Mouse (Mus musculus): ENCODE measurements around the gene Cd164. TPM values are rescaled to one million over a fixed set of nuclear protein-coding genes. Genes with fewer than 3 reads are reported as not detected.

The Cd164 gene
- polyA plus RNA-seq (2015; fragmentation: Nextera tagmentation; extraction: Ambion mirVana) = 191 and 208 TPM in 2 replicates

DNA sequence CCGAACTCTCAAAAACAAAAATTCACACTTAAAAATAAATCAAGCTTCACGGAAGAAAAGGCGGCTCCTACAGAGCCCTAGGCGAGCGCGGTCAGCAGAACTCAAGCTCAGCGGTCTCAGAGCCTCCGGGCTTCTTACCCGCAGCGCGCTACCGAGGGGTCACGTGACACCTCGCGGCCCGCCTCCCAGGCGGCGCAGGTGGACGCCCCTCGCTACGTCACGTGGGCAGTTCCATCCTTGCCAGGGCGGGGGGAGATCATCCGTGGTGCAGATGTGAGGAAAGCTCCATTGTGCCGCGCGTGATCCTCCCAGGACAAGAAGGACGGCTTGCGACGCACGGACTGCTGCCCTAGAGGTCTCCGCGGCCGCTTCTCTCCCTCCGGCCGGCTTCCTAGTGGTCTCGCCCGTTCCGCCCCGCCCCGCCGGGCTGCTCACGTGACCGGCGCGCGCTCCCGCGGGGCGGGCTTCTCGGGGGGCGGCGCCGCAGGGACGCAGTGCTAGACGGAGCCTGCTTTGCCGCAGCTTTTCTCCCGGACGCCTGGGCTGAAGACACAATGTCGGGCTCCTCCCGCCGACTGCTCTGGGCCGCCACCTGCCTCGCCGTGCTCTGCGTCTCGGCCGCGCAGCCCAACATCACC lies at the start of gene Cd164:
Gene Cd164 (plus strand): TSS at position 434 of the 638 bp plus-strand sequence.
- H3K4me3 ChIP-seq (ENCODE audit: low read length) = peak within 1 kb of the TSS; percentile 88
- peak within 1 kb of the TSS; percentile 98 for H3K9ac ChIP-seq (replicated peaks; ENCODE audit: low read length)
- H3K27me3 ChIP-seq (ENCODE audit: insufficient read depth, low read length) = no peaks in the 10 kb centered on the region
- peak within 1 kb of the TSS; percentile 70 for H3K4me2 ChIP-seq (replicated peaks; ENCODE audit: low read depth, low read length)
- H3K4me1 ChIP-seq (ENCODE audit: insufficient read depth, low read length) = peaks cover 25% of the 10 kb centered on the region
- peak; percentile 95 for ATAC-seq (ENCODE audit: low FRiP score, low TSS enrichment)
- under 1% methylated on average over 60 of the region's 69 CpGs for WGBS
- no peaks in the 10 kb centered on the region for H3K9me3 ChIP-seq (ENCODE audit: low read length)
- no peaks in the 10 kb centered on the region for H3K36me3 ChIP-seq (ENCODE audit: insufficient read depth, low read length)
- H3K27ac ChIP-seq (ENCODE audit: low read length) = peak within 1 kb of the TSS; percentile 98

- H3K27ac ChIP-seq (ENCODE audit: low read length) = no peak overlapping the region
- H3K27me3 ChIP-seq (ENCODE audit: insufficient read depth, low read length) = no peaks in the 10 kb centered on the region
- no peak overlapping the region for H3K9ac ChIP-seq (replicated peaks; ENCODE audit: low read length)
- peaks cover 5% of the 10 kb centered on the region; the same call in 1 of the 2 replicates for H3K36me3 ChIP-seq (ENCODE audit: insufficient read depth, low read length)
- H3K9me3 ChIP-seq (ENCODE audit: low read length) = no peaks in the 10 kb centered on the region
- no peak for ATAC-seq (ENCODE audit: low FRiP score, low TSS enrichment)
- no peak overlapping the region for H3K4me2 ChIP-seq (replicated peaks; ENCODE audit: low read depth, low read length)
- WGBS = 83% methylated on average over 3 of the region's 3 CpGs
- no peak overlapping the region for H3K4me3 ChIP-seq (ENCODE audit: low read length)
- H3K4me1 ChIP-seq (ENCODE audit: insufficient read depth, low read length) = peaks cover 6% of the 10 kb centered on the region
Observed at GRCm38 (mm10) chr10:41470693-41471092, 48.5 kb upstream of the Cd164 start.

- peaks cover 22% of the 10 kb centered on the region for H3K4me1 ChIP-seq (ENCODE audit: insufficient read depth, low read length)
- no peaks in the 10 kb centered on the region for H3K27me3 ChIP-seq (ENCODE audit: insufficient read depth, low read length)
- no peak overlapping the region for H3K27ac ChIP-seq (ENCODE audit: low read length)
- H3K4me3 ChIP-seq (ENCODE audit: low read length) = no peak overlapping the region
- no peak overlapping the region for H3K4me2 ChIP-seq (replicated peaks; ENCODE audit: low read depth, low read length)
- H3K9ac ChIP-seq (replicated peaks; ENCODE audit: low read length) = no peak overlapping the region
- H3K9me3 ChIP-seq (ENCODE audit: low read length) = no peaks in the 10 kb centered on the region
- no peak for ATAC-seq (ENCODE audit: low FRiP score, low TSS enrichment)
- H3K36me3 ChIP-seq (ENCODE audit: insufficient read depth, low read length) = no peaks in the 10 kb centered on the region
Observed at GRCm38 (mm10) chr10:41472534-41472933, 46.7 kb upstream of the Cd164 start.

DNA sequence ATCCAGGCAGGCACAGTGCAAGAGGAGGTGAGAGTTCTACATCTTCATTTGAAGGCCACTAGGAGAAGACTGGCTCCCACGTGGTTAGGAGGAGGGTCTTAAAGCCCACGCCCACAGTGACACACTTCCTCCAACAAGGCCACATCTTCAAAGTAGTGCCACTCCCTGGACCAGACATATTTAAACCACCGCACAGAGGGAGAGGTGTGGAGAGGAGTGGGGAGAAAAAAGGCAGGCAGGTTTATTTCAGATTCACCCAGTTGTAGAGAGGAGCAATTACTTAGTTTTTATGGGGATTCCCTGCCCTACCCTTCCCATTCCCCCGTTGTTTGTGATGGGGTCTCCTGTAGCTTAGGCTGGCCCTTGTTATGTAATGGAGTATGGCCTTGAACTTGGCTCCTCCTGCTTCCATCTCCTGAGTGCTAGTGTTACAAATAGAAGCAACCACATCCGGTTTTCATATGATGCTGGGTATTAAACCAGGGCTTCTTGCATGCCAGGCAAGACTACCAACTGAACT lies 46.2 kb upstream of the Cd164 start:
- H3K27ac ChIP-seq (ENCODE audit: low read length) = no peak overlapping the region
- WGBS = 63% methylated on average over 5 of the region's 5 CpGs

DNA sequence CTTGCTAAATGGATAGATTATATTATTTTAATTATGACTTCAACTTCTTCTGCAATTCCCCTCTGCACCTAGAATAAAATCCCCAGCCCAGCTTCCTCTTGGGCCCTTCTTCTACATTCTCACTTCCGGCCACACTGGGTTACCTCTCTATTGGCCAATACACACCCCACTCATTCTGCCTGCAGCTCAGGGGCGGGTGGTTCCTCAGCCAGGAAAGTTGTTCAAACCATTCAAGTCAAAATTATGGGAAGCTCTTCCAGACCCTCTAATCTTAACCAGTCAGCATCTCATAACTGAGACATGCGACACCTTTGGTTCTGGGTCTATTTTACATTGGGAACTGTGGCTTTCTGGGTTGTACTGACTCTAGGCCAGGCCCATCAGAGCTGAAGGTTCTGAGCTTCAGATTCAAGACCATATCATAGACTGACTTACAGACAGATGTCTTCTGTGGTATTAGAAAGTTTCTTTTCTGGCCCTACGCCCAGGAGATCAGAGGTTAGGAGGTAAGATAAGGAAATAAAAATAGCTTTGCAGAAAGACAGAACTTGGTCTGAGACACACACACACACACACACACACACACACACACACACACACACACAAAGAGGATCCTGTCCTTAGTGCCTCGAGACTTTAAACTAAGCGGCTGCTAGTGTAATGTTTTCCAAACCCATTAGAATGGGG lies 45.3 kb upstream of the Cd164 start:
- Histone ChIP-seq H3K27me3 (ENCODE audit: insufficient read depth, low read length) (no peaks in the 10 kb centered on the region), H3K27ac (ENCODE audit: low read length) (no peak overlapping the region), H3K4me2 (replicated peaks; ENCODE audit: low read depth, low read length) (no peak overlapping the region), H3K4me1 (ENCODE audit: insufficient read depth, low read length) (peaks cover 27% of the 10 kb centered on the region), H3K4me3 (ENCODE audit: low read length) (no peak overlapping the region), H3K9me3 (ENCODE audit: low read length) (no peaks in the 10 kb centered on the region), H3K36me3 (ENCODE audit: insufficient read depth, low read length) (no peaks in the 10 kb centered on the region), H3K9ac (replicated peaks; ENCODE audit: low read length) (no peak overlapping the region)
- no peak for ATAC-seq (ENCODE audit: low FRiP score, low TSS enrichment)
- WGBS = 79% methylated on average over 6 of the region's 6 CpGs

More for the DNA sequence above, 46.2 kb upstream of the Cd164 start:
- Histone ChIP-seq H3K9me3 (ENCODE audit: low read length) (no peaks in the 10 kb centered on the region), H3K4me2 (replicated peaks; ENCODE audit: low read depth, low read length) (no peak overlapping the region), H3K4me1 (ENCODE audit: insufficient read depth, low read length) (peaks cover 26% of the 10 kb centered on the region), H3K9ac (replicated peaks; ENCODE audit: low read length) (no peak overlapping the region), H3K36me3 (ENCODE audit: insufficient read depth, low read length) (no peaks in the 10 kb centered on the region), H3K27me3 (ENCODE audit: insufficient read depth, low read length) (no peaks in the 10 kb centered on the region), H3K4me3 (ENCODE audit: low read length) (no peak overlapping the region)
- no peak for ATAC-seq (ENCODE audit: low FRiP score, low TSS enrichment)

DNA sequence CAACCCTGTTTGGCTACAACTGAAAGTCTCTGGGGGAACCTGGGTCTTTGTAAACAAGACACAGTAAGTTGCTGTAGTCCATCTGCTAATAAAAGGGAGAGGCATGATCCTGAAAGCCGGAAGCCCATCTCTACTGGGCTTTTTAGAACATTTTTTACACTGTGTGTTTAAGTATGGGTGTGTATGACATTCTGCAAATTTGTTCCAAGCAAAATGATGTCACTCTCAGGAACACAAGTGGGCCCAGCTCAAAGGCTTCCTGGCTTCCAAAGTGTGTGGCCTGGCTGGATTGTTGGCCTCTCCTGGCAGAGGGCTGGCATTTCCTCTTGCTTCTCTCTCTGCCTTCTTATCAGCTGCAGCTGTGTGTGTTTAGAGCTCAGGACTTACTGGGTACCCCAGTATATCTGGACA lies 44.2 kb upstream of the Cd164 start:
- no peak for ATAC-seq (ENCODE audit: low FRiP score, low TSS enrichment)

DNA sequence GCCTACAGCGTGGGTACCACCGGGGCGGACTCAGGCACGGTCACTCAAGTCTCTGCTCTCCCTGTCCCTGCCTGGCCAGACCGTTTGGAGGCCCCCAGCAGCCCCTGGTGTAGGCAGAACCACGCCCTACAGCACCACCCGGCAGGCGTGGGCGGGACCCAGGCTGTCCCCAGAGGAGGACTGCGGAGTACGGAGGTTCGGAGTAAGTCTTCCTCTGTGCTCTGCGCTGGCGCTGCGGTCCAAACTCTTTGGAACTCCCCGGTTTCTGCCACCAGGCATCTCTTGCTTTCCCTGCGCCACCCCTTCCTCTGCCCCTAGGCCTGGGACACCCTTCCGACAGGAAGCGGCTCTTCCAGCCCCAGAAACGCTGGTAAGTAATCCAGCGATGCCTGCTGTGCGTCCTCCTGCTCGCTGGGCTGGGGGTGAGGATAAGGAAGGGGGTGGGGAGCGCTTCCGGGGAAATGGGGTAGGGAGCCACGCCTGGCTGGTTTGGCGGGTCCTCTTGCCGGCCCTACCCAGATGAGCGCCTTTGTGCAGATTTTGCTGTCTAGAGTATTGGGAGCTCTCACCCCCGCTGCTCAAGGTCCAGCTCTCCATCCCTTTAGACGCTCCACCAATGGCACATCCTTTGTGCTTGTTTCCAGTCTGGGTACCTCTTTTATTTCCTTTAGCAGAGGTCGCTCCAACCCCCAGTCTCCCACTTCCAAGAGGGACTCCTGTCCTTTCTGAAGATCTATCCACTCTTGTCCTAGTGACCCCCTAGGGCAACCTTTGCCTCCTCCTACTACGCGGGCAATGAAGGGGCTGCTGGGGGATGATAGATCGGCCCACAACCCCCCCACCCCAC lies 42.8 kb upstream of the Cd164 start, which contains the start of gene Mical1:
Gene Mical1 (plus strand): TSS at position 144 of the 847 bp plus-strand sequence.
- Histone ChIP-seq H3K4me1 (ENCODE audit: insufficient read depth, low read length) (peaks cover 27% of the 10 kb centered on the region), H3K4me2 (replicated peaks; ENCODE audit: low read depth, low read length) (peak within 1 kb of the TSS; percentile 98), H3K4me3 (ENCODE audit: low read length) (peak within 1 kb of the TSS; percentile 75), H3K9me3 (ENCODE audit: low read length) (no peaks in the 10 kb centered on the region), H3K36me3 (ENCODE audit: insufficient read depth, low read length) (peaks cover 3% of the 10 kb centered on the region; the same call in 1 of the 2 replicates), H3K27ac (ENCODE audit: low read length) (peak within 1 kb of the TSS; percentile 86), H3K9ac (replicated peaks; ENCODE audit: low read length) (peak within 1 kb of the TSS; percentile 77), H3K27me3 (ENCODE audit: insufficient read depth, low read length) (no peaks in the 10 kb centered on the region)
- under 1% methylated on average over 35 of the region's 35 CpGs for WGBS
- ATAC-seq (ENCODE audit: low FRiP score, low TSS enrichment) = peak; percentile 80

More for the DNA sequence above, 44.2 kb upstream of the Cd164 start:
- Histone ChIP-seq H3K27ac (ENCODE audit: low read length) (peak overlapping the region; percentile 9; the same call in 1 of the 2 replicates), H3K9me3 (ENCODE audit: low read length) (no peaks in the 10 kb centered on the region), H3K9ac (replicated peaks; ENCODE audit: low read length) (0 out of 2 replicates have a peak overlapping the region, but pooled peaks have one; percentile 25), H3K36me3 (ENCODE audit: insufficient read depth, low read length) (no peaks in the 10 kb centered on the region), H3K4me1 (ENCODE audit: insufficient read depth, low read length) (peaks cover 27% of the 10 kb centered on the region), H3K4me3 (ENCODE audit: low read length) (no peak overlapping the region), H3K27me3 (ENCODE audit: insufficient read depth, low read length) (no peaks in the 10 kb centered on the region), H3K4me2 (replicated peaks; ENCODE audit: low read depth, low read length) (no peak overlapping the region)
- 75% methylated on average over 1 of the region's 1 CpGs for WGBS

- Histone ChIP-seq H3K4me3 (ENCODE audit: low read length) (peak overlapping the region; percentile 75), H3K4me1 (ENCODE audit: insufficient read depth, low read length) (peaks cover 27% of the 10 kb centered on the region), H3K36me3 (ENCODE audit: insufficient read depth, low read length) (peaks cover 8% of the 10 kb centered on the region; the same call in 1 of the 2 replicates), H3K27me3 (ENCODE audit: insufficient read depth, low read length) (no peaks in the 10 kb centered on the region), H3K4me2 (replicated peaks; ENCODE audit: low read depth, low read length) (peak overlapping the region; percentile 98), H3K9me3 (ENCODE audit: low read length) (no peaks in the 10 kb centered on the region), H3K9ac (replicated peaks; ENCODE audit: low read length) (peak overlapping the region; percentile 77), H3K27ac (ENCODE audit: low read length) (peak overlapping the region; percentile 86)
- peak; percentile 10; the same call in 1 of the 2 replicates for ATAC-seq (ENCODE audit: low FRiP score, low TSS enrichment)
- WGBS = 0% methylated on average over 9 of the region's 9 CpGs
Observed at GRCm38 (mm10) chr10:41477018-41477277, 42.3 kb upstream of the Cd164 start.

- peak overlapping the region; percentile 86 for H3K27ac ChIP-seq (ENCODE audit: low read length)
- H3K4me2 ChIP-seq (replicated peaks; ENCODE audit: low read depth, low read length) = peak overlapping the region; percentile 98
- no peaks in the 10 kb centered on the region for H3K9me3 ChIP-seq (ENCODE audit: low read length)
- H3K36me3 ChIP-seq (ENCODE audit: insufficient read depth, low read length) = peaks cover 14% of the 10 kb centered on the region; the same call in 1 of the 2 replicates
- WGBS = 6% methylated on average over 20 of the region's 20 CpGs
- H3K4me3 ChIP-seq (ENCODE audit: low read length) = peak overlapping the region; percentile 75
- ATAC-seq (ENCODE audit: low FRiP score, low TSS enrichment) = peak; percentile 78
- peak overlapping the region; percentile 77 for H3K9ac ChIP-seq (replicated peaks; ENCODE audit: low read length)
- H3K4me1 ChIP-seq (ENCODE audit: insufficient read depth, low read length) = peaks cover 27% of the 10 kb centered on the region
- H3K27me3 ChIP-seq (ENCODE audit: insufficient read depth, low read length) = no peaks in the 10 kb centered on the region
Observed at GRCm38 (mm10) chr10:41477278-41478181, 41.7 kb upstream of the Cd164 start.
